In genomic region chr17:73082506-73083196, GRCm38 (mm10) we compare ENCODE assay signal across 24 mouse cellular contexts. TPM values are rescaled to one million over a fixed set of nuclear protein-coding genes. Genes with fewer than 3 reads are reported as not detected.
DNase-seq lines count a peak whose midpoint lies in the region; ATAC-seq and TF ChIP-seq lines count a peak whose summit lies in the region.
"Had no signal": no experiment of that assay in that cellular context is flagged by ENCODE, and none has a peak within 500 bp of the region (broad histone marks: within the 10 kb centered on the region; RNA-seq: fewer than 3 reads in every experiment).

No protein-coding gene starts in this region.

- 78% methylated on average over 4 of the region's 4 CpGs for WGBS in heart, embryonic 12.5 days
- WGBS in heart, adult 2 months = 88% methylated on average over 4 of the region's 4 CpGs
- 69% methylated on average over 4 of the region's 4 CpGs for WGBS in intestine, embryonic 14.5 days
- 86% methylated on average over 4 of the region's 4 CpGs for WGBS in intestine, postnatal 0 days
- WGBS in embryonic facial prominence, embryonic 15.5 days = 41% methylated on average over 4 of the region's 4 CpGs
- 79% methylated on average over 4 of the region's 4 CpGs for WGBS in hindbrain, embryonic 13.5 days

- CTCF ChIA-PET in Patski (lab: Charles Lee) = interaction anchor here (1.1 to 2.4 kb wide), 7 partner anchors 8 to 37 kb away, joined by 3 to 12 read pairs (median 4); no protein-coding TSS in a partner anchor

- POLR2A ChIA-PET in Patski (lab: Charles Lee) = interaction anchor here (1.0 kb wide), 1 partner anchor 169 kb away, joined by 3 read pairs; no protein-coding TSS in a partner anchor

- no peaks in the 10 kb centered on the region for H3K9me3 ChIP-seq in heart, embryonic 12.5 days (replicated peaks)
- H3K9me3 ChIP-seq in intestine, embryonic 14.5 days (ENCODE audit: control insufficient read depth, low read length) = no peaks in the 10 kb centered on the region
- H3K9me3 ChIP-seq in intestine, postnatal 0 days (ENCODE audit: control insufficient read depth) = no peaks in the 10 kb centered on the region
- no peaks in the 10 kb centered on the region for H3K9me3 ChIP-seq in embryonic facial prominence, embryonic 15.5 days (replicated peaks)
- H3K9me3 ChIP-seq in hindbrain, embryonic 13.5 days = no peaks in the 10 kb centered on the region
- H3K9me3 ChIP-seq: limb, embryonic 12.5 days; liver, embryonic 12.5 days; stomach, embryonic 15.5 days had no signal

- ATAC-seq in heart, embryonic 12.5 days (ENCODE audit: insufficient number of reproducible peaks, low FRiP score) = no peak
- ATAC-seq in intestine, embryonic 14.5 days (replicated peaks; ENCODE audit: low FRiP score, low TSS enrichment, low read depth) = no peak
- ATAC-seq in intestine, postnatal 0 days = no peak
- ATAC-seq in Patski = peak; percentile 71
- peak; percentile 88 for ATAC-seq in embryonic facial prominence, embryonic 15.5 days (ENCODE audit: insufficient number of reproducible peaks, low FRiP score, low TSS enrichment, low read depth)
- no peak for ATAC-seq in hindbrain, embryonic 13.5 days (ENCODE audit: low FRiP score)
- ATAC-seq: forebrain, embryonic 14.5 days; inflammation-experienced regulatory T-cells, adult 6 months; liver, embryonic 12.5 days had no signal

- no peak overlapping the region for H3K4me2 ChIP-seq in heart, embryonic 12.5 days
- no peak overlapping the region for H3K4me2 ChIP-seq in intestine, embryonic 14.5 days (ENCODE audit: low read length)
- no peak overlapping the region for H3K4me2 ChIP-seq in intestine, postnatal 0 days (replicated peaks; ENCODE audit: low read depth)
- no peak overlapping the region for H3K4me2 ChIP-seq in embryonic facial prominence, embryonic 15.5 days (replicated peaks)
- no peak overlapping the region for H3K4me2 ChIP-seq in hindbrain, embryonic 13.5 days
- H3K4me2 ChIP-seq: hindbrain, embryonic 14.5 days; limb, embryonic 12.5 days; liver, embryonic 12.5 days; midbrain, embryonic 11.5 days; stomach, embryonic 15.5 days had no signal

- H3K4me1 ChIP-seq in heart, embryonic 12.5 days (replicated peaks) = peaks cover 46% of the 10 kb centered on the region
- H3K4me1 ChIP-seq in heart, adult 2 months (ENCODE audit: control insufficient read depth, insufficient read depth, low read length) = peaks cover 2% of the 10 kb centered on the region
- H3K4me1 ChIP-seq in intestine, embryonic 14.5 days (replicated peaks; ENCODE audit: control insufficient read depth, insufficient read depth, low read length) = peaks cover 7% of the 10 kb centered on the region
- H3K4me1 ChIP-seq in intestine, postnatal 0 days (replicated peaks; ENCODE audit: control insufficient read depth, insufficient read depth, low read length) = no peaks in the 10 kb centered on the region; the same call in 1 of the 2 replicates
- H3K4me1 ChIP-seq in embryonic facial prominence, embryonic 15.5 days = peaks cover 24% of the 10 kb centered on the region
- H3K4me1 ChIP-seq in hindbrain, embryonic 13.5 days (replicated peaks) = no peaks in the 10 kb centered on the region
- H3K4me1 ChIP-seq: limb, embryonic 12.5 days; stomach, embryonic 15.5 days had no signal

- H3K9ac ChIP-seq in heart, embryonic 12.5 days = no peak overlapping the region; the same call in 1 of the 2 replicates
- no peak overlapping the region for H3K9ac ChIP-seq in heart, adult 2 months (ENCODE audit: low read depth, low read length)
- no peak overlapping the region for H3K9ac ChIP-seq in intestine, embryonic 14.5 days (ENCODE audit: low read length)
- no peak overlapping the region for H3K9ac ChIP-seq in intestine, postnatal 0 days (ENCODE audit: low read depth, low read length)
- no peak overlapping the region for H3K9ac ChIP-seq in embryonic facial prominence, embryonic 15.5 days
- no peak overlapping the region for H3K9ac ChIP-seq in hindbrain, embryonic 13.5 days
- H3K9ac ChIP-seq: hindbrain, embryonic 14.5 days; limb, embryonic 12.5 days; liver, embryonic 12.5 days; stomach, embryonic 15.5 days had no signal

- DNase-seq in heart, adult 2 months = no peak
- no peak for DNase-seq in intestine, embryonic 14.5 days (ENCODE audit: low spot score)
- no peak for DNase-seq in Patski (ENCODE audit: low read depth, low spot score)
- DNase-seq: adrenal gland, postnatal 10 days; cerebellum, adult 18-20 months; cerebellum, postnatal 25 days; embryo, embryonic 11 days; kidney, postnatal 4 days; lung, adult 2 months; lung, postnatal 14 days; right cerebral cortex, adult 18-20 months; right cerebral cortex, postnatal 4 days; thymus, postnatal 36 days had no signal

- no peak for TF ChIP-seq POLR2A in heart, adult 2 months (IDR thresholded peaks at IDR 0.05; ENCODE audit: insufficient read depth, low read depth, low read length)

- intact Hi-C loops in heart, adult 2 months (cut with DNase I) = loop anchor here (5.0 kb wide), 1 partner anchor 190 kb away; no protein-coding TSS in a partner anchor

- no peak for TF ChIP-seq EP300 in heart, adult 2 months (IDR thresholded peaks at IDR 0.05; ENCODE audit: insufficient read depth, low read depth, low read length)

- H3K27me3 ChIP-seq in heart, embryonic 12.5 days (replicated peaks) = no peaks in the 10 kb centered on the region
- no peaks in the 10 kb centered on the region; the same call in 1 of the 2 replicates for H3K27me3 ChIP-seq in heart, adult 2 months (ENCODE audit: control insufficient read depth, insufficient read depth, low read length)
- no peaks in the 10 kb centered on the region for H3K27me3 ChIP-seq in intestine, embryonic 14.5 days (replicated peaks; ENCODE audit: control insufficient read depth, insufficient read depth, low read length)
- H3K27me3 ChIP-seq in intestine, postnatal 0 days (replicated peaks; ENCODE audit: control insufficient read depth, insufficient read depth, low read length) = no peaks in the 10 kb centered on the region
- no peaks in the 10 kb centered on the region for H3K27me3 ChIP-seq in Patski
- H3K27me3 ChIP-seq in embryonic facial prominence, embryonic 15.5 days = no peaks in the 10 kb centered on the region
- no peaks in the 10 kb centered on the region for H3K27me3 ChIP-seq in hindbrain, embryonic 13.5 days
- H3K27me3 ChIP-seq: limb, embryonic 12.5 days; stomach, embryonic 15.5 days had no signal

- H3K4me3 ChIP-seq in heart, embryonic 12.5 days = no peak overlapping the region
- no peak overlapping the region for H3K4me3 ChIP-seq in heart, adult 2 months
- H3K4me3 ChIP-seq in intestine, embryonic 14.5 days (ENCODE audit: low read depth, low read length) = no peak overlapping the region
- no peak overlapping the region for H3K4me3 ChIP-seq in intestine, postnatal 0 days (ENCODE audit: low read depth, low read length)
- no peak overlapping the region for H3K4me3 ChIP-seq in embryonic facial prominence, embryonic 15.5 days (replicated peaks)
- no peak overlapping the region for H3K4me3 ChIP-seq in hindbrain, embryonic 13.5 days
- H3K4me3 ChIP-seq: limb, embryonic 12.5 days; liver, embryonic 12.5 days; stomach, embryonic 15.5 days had no signal

- TF ChIP-seq CTCF in heart, adult 2 months (IDR thresholded peaks at IDR 0.05) = no peak
- TF ChIP-seq CTCF in intestine, postnatal 0 days (IDR thresholded peaks at IDR 0.05; ENCODE audit: low read depth) = no peak
- TF ChIP-seq CTCF in Patski (IDR thresholded peaks at IDR 0.05) = no peak

- no peaks in the 10 kb centered on the region for H3K36me3 ChIP-seq in heart, embryonic 12.5 days
- peaks cover 4% of the 10 kb centered on the region; the same call in 1 of the 2 replicates for H3K36me3 ChIP-seq in heart, adult 2 months (ENCODE audit: control insufficient read depth, insufficient read depth, low read length)
- H3K36me3 ChIP-seq in intestine, embryonic 14.5 days (ENCODE audit: control insufficient read depth, insufficient read depth, low read length) = no peaks in the 10 kb centered on the region
- H3K36me3 ChIP-seq in intestine, postnatal 0 days (ENCODE audit: control insufficient read depth, insufficient read depth) = no peaks in the 10 kb centered on the region
- H3K36me3 ChIP-seq in embryonic facial prominence, embryonic 15.5 days = no peaks in the 10 kb centered on the region
- no peaks in the 10 kb centered on the region for H3K36me3 ChIP-seq in hindbrain, embryonic 13.5 days
- H3K36me3 ChIP-seq: limb, embryonic 12.5 days; liver, embryonic 12.5 days; stomach, embryonic 15.5 days had no signal

- in situ Hi-C loops in Patski (cut with MboI; ENCODE audit: low pct_unique_long_range_greater_than_20kb) = no loop called here

- H3K27ac ChIP-seq in heart, embryonic 12.5 days (ENCODE audit: poor library complexity, severe bottlenecking) = peak overlapping the region; percentile 35
- H3K27ac ChIP-seq in heart, adult 2 months = no peak overlapping the region
- H3K27ac ChIP-seq in intestine, embryonic 14.5 days (ENCODE audit: low read depth) = peak overlapping the region; percentile 71; the same call in 1 of the 2 replicates
- H3K27ac ChIP-seq in intestine, postnatal 0 days (ENCODE audit: low read depth, low read length) = no peak overlapping the region
- H3K27ac ChIP-seq in embryonic facial prominence, embryonic 15.5 days (replicated peaks) = peak overlapping the region; percentile 87
- no peak overlapping the region for H3K27ac ChIP-seq in hindbrain, embryonic 13.5 days
- H3K27ac ChIP-seq: hindbrain, embryonic 14.5 days; limb, embryonic 12.5 days; liver, embryonic 12.5 days; stomach, embryonic 15.5 days had no signal

- no peaks in the 10 kb centered on the region for H3K79me2 ChIP-seq in heart, adult 2 months (replicated peaks; ENCODE audit: control insufficient read depth, insufficient read depth, low read length)

RNA-seq across cellular contexts. Expression of gene Lclat1, which starts 25.1 kb away (rescaled TPM):
- 47.0 and 51.3 TPM in 2 replicates for polyA plus RNA-seq in heart, embryonic 12.5 days (2016; fragmentation: Nextera tagmentation; extraction: Ambion mirVana)
- 100 to 1,000 TPM; 100 to 104 TPM for total RNA-seq in heart, adult 2 months (2021)
- 30.2 and 65.1 TPM in 2 replicates for polyA plus RNA-seq in heart, adult 2 months (2012; rRNA removed)
- 29.2 and 34.6 TPM in 2 replicates for polyA plus RNA-seq in intestine, embryonic 14.5 days (2014; fragmentation: Nextera tagmentation; extraction: Ambion mirVana)
- polyA plus RNA-seq in intestine, postnatal 0 days (2015; fragmentation: Nextera tagmentation; extraction: Ambion mirVana) = 21.0 and 24.3 TPM in 2 replicates
- 22.5 TPM for polyA plus RNA-seq in Patski (2021)
- 11.8 and 15.4 TPM in 2 replicates for polyA plus RNA-seq in embryonic facial prominence, embryonic 15.5 days (2015; fragmentation: Nextera tagmentation; extraction: Ambion mirVana)
- 9.1 and 9.2 TPM in 2 replicates for polyA plus RNA-seq in hindbrain, embryonic 13.5 days (2015; fragmentation: Nextera tagmentation; extraction: Ambion mirVana)

Comparison
In these comparisons a context has a peak if more than half of its experiments do, and no peak if none do; other contexts are left out.
1. H3K27ac ChIP-seq: peak in heart, embryonic 12.5 days (single experiment), intestine, embryonic 14.5 days (single experiment) and embryonic facial prominence, embryonic 15.5 days (single experiment); none in heart, adult 2 months (single experiment), intestine, postnatal 0 days (single experiment) and hindbrain, embryonic 13.5 days (single experiment).
2. ATAC-seq: peak in Patski (single experiment) and embryonic facial prominence, embryonic 15.5 days (single experiment); none in heart, embryonic 12.5 days (single experiment), intestine, embryonic 14.5 days (single experiment), intestine, postnatal 0 days (single experiment) and hindbrain, embryonic 13.5 days (single experiment).